Mouse (Mus musculus): ENCODE data around the gene Ppm1e. TPM values are rescaled to one million over a fixed set of nuclear protein-coding genes. Genes with fewer than 3 reads are reported as not detected.

The Ppm1e gene
- polyA plus RNA-seq, 1 experiment from 2014 or later = 1.7 TPM

DNA sequence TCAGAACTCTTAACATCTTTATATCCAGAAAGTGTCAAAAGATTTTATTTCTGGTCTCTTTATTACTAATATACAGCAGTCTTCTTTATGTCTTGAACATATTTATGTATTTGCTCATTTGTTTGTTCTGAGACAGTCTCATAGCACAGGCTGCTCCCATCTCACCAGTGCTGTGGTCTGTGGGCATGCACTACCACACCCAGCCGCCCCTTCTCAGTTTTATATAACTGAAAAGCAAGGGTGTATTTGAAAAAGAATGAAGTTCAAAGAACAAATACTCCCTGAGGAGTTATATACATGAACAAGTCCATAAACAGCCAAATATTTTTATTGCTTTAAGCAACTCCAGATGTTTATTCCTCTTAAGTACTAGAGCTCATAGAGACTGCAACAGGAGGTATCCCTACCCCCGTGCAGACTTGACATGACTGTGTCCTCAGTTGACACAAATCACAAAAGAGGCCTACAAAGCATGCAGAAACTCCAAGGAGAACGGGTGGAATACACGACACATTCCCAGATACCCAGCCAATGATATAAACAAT, 112.6 kb downstream of the Ppm1e start:
- Histone ChIP-seq H3K36me3 (no peaks in the 10 kb centered on the region), H3K27me3 (no peaks in the 10 kb centered on the region), H3K27ac (no peak overlapping the region), H3K4me1 (0 out of 2 replicates have a peak, but pooled peaks cover 3% of the 10 kb centered on the region), H3K9me3 (no peaks in the 10 kb centered on the region), H3K4me2 (no peak overlapping the region), H3K9ac (no peak overlapping the region), H3K4me3 (no peak overlapping the region)
- WGBS = 51% methylated on average over 4 of the region's 4 CpGs
- ATAC-seq (ENCODE audit: borderline replicate concordance, extremely low read depth, low FRiP score, low TSS enrichment) = no peak

DNA sequence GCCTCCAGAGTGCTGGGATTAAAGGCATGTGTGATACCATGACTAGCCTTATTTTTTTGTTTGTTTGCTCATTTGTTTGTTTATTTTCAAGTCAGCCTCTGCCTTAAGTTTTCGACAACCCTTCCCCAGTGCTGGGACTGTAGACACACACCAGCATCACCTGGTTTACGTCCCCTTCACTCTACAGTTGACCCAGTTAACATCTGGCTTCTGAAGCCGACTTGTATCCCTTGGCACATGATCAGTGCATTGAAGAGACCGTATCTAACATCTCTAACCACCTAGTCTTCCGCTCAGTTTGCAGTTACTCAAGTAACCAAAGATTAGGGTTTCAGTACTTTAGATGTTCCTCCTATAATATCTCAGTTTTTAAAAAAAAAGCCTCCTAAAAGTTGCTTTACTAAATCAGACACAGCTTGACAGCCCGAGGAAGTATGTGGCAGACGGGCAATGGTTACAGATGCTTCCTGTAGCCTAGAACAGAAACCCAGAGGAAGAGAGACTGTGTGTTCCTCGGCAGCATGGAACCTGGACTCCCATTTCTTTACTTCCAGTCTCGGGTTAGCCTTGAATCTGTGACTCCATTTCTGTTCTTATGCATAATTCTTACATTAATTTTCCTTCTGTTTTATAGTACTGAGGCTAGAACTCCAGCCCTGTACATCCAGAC, 113.5 kb downstream of the Ppm1e start:
- H3K36me3 ChIP-seq = no peaks in the 10 kb centered on the region
- no peak overlapping the region for H3K4me2 ChIP-seq
- no peak for ATAC-seq (ENCODE audit: borderline replicate concordance, extremely low read depth, low FRiP score, low TSS enrichment)
- H3K27ac ChIP-seq = no peak overlapping the region
- no peaks in the 10 kb centered on the region for H3K9me3 ChIP-seq
- H3K27me3 ChIP-seq = no peaks in the 10 kb centered on the region
- no peak overlapping the region for H3K4me3 ChIP-seq
- no peak overlapping the region for H3K9ac ChIP-seq
- WGBS = 71% methylated on average over 9 of the region's 9 CpGs
- H3K4me1 ChIP-seq = 0 out of 2 replicates have a peak, but pooled peaks cover 3% of the 10 kb centered on the region

GRCm38 (mm10) chr11:87241256-87241655, 117.6 kb downstream of the Ppm1e start:
- H3K27ac ChIP-seq = no peak overlapping the region
- no peak overlapping the region for H3K9ac ChIP-seq
- no peak overlapping the region for H3K4me2 ChIP-seq
- no peaks in the 10 kb centered on the region for H3K9me3 ChIP-seq
- no peak for ATAC-seq (ENCODE audit: borderline replicate concordance, extremely low read depth, low FRiP score, low TSS enrichment)
- WGBS = 72% methylated on average over 7 of the region's 7 CpGs
- H3K4me3 ChIP-seq = no peak overlapping the region
- no peaks in the 10 kb centered on the region for H3K27me3 ChIP-seq
- no peaks in the 10 kb centered on the region for H3K4me1 ChIP-seq
- no peaks in the 10 kb centered on the region for H3K36me3 ChIP-seq

- no peaks in the 10 kb centered on the region for H3K9me3 ChIP-seq
- no peak overlapping the region for H3K4me2 ChIP-seq
- H3K27me3 ChIP-seq = no peaks in the 10 kb centered on the region
- no peak for ATAC-seq (ENCODE audit: borderline replicate concordance, extremely low read depth, low FRiP score, low TSS enrichment)
- no peak overlapping the region for H3K4me3 ChIP-seq
- no peaks in the 10 kb centered on the region for H3K4me1 ChIP-seq
- H3K36me3 ChIP-seq = no peaks in the 10 kb centered on the region
- no peak overlapping the region for H3K27ac ChIP-seq
- 87% methylated on average over 4 of the region's 4 CpGs for WGBS
- H3K9ac ChIP-seq = no peak overlapping the region
Observed at GRCm38 (mm10) chr11:87240833-87241215, 118.0 kb downstream of the Ppm1e start.

DNA sequence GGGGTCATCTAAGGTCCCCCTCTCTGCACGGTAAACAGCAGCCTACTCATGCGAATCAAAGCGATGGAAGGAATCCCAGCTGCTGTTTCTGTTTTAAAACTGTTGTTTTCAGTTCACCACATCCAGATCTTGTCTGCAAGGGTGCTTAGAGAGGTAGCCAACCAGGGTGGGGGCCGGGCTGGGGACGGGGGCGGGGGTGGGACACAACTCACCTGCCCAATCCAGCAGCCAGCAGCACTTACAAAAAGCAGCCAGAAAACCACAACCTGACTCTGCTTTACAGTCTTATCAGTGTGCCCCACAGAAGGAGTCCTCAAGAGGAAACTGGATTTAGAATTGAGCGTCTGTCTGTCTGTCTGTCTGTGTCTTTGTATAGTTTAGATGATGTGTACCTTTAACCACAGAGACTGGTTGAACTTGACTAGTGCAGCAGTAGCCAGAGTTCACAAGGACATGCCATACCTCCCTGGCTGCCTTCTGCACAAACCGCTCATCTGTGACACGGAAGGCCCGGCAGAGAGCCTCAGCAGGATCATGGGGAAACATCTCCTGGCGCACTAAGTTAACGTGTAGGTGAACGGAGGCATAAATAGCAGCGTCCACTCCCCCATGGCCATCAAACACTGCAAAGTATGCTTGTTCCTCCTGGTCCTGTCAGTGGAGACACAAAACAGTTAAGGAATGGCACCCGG, 118.5 kb downstream of the Ppm1e start:
- no peak overlapping the region for H3K9ac ChIP-seq
- 82% methylated on average over 15 of the region's 15 CpGs for WGBS
- H3K4me2 ChIP-seq = no peak overlapping the region
- H3K4me3 ChIP-seq = no peak overlapping the region
- H3K36me3 ChIP-seq = no peaks in the 10 kb centered on the region
- H3K27ac ChIP-seq = no peak overlapping the region
- no peaks in the 10 kb centered on the region for H3K27me3 ChIP-seq
- H3K9me3 ChIP-seq = no peaks in the 10 kb centered on the region
- no peaks in the 10 kb centered on the region for H3K4me1 ChIP-seq
- ATAC-seq (ENCODE audit: borderline replicate concordance, extremely low read depth, low FRiP score, low TSS enrichment) = no peak

DNA sequence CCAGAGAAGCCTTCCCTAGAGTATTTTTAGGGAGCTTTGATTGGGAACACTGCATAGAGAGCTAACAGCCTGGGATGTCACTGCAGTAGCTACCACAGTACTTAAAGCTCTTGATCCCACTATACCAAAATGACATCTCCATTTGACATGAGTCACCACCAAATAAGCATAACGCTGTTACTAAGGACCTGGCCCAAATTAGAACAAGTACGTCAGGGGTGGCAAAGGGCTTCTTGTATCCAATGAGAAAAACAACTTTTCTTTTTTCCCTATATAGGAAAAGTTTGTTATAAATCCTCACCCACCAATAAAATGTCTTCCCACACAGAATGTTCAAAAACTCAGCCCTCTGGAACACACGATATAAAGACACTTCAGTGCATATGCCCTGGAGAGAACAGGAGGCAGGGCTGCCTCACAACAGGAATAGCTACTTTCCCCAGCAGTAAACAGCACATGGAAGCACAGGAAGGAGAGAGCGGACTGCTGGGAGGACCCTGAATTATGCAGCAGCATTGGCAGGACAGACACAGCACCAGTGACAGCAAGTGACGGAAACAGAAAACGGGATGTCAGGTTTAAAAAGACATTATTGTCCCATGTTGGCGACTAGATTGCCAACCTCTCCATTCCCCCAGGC, 119.8 kb downstream of the Ppm1e start:
- no peak overlapping the region for H3K27ac ChIP-seq
- H3K27me3 ChIP-seq = no peaks in the 10 kb centered on the region
- no peak overlapping the region for H3K9ac ChIP-seq
- no peaks in the 10 kb centered on the region for H3K9me3 ChIP-seq
- WGBS = 81% methylated on average over 7 of the region's 7 CpGs
- H3K4me2 ChIP-seq = no peak overlapping the region
- H3K4me3 ChIP-seq = no peak overlapping the region
- no peaks in the 10 kb centered on the region for H3K36me3 ChIP-seq
- no peak for ATAC-seq (ENCODE audit: borderline replicate concordance, extremely low read depth, low FRiP score, low TSS enrichment)
- no peaks in the 10 kb centered on the region for H3K4me1 ChIP-seq

- no peak overlapping the region for H3K9ac ChIP-seq
- WGBS = 56% methylated on average over 5 of the region's 5 CpGs
- H3K27ac ChIP-seq = no peak overlapping the region
- H3K36me3 ChIP-seq = no peaks in the 10 kb centered on the region
- no peaks in the 10 kb centered on the region for H3K27me3 ChIP-seq
- H3K4me3 ChIP-seq = no peak overlapping the region
- H3K4me2 ChIP-seq = no peak overlapping the region
- H3K9me3 ChIP-seq = no peaks in the 10 kb centered on the region
- no peak for ATAC-seq (ENCODE audit: borderline replicate concordance, extremely low read depth, low FRiP score, low TSS enrichment)
- no peaks in the 10 kb centered on the region for H3K4me1 ChIP-seq
Observed at GRCm38 (mm10) chr11:87235486-87235872, 123.3 kb downstream of the Ppm1e start.

DNA sequence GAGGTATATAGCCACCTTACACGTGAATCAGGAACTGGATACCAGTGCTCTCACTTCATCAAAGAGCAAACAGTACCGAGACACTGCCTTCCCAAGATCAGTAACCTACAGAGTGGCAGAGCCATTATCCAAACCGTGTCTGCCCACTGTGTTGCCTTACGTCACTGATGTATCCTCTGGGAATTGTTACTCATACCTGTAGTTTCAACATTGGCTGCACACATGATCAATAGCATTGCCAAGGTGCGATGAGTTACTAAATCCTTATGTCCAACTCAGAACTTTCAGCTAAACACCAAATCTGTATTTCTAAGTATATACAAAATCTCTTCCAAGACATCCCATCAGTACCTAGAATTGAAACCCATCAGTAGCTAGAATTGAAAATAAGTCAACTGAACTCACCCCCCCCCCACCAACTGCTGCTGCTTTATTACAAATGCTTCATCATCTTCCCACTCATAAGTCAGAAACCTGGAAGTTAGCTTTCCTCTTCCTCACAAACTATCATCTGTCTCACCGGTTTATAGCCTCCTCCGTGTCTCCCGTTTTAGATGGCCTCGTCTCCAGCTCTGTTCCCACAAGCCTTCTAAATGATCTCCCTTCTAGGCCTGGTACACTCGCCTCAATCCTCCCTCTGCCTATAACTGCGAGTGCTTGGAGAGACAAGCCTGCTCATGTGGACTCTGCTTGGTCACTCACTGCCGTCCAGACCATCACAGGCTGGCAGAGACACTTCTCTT, 123.9 kb downstream of the Ppm1e start:
- no peak for ATAC-seq (ENCODE audit: borderline replicate concordance, extremely low read depth, low FRiP score, low TSS enrichment)
- H3K4me1 ChIP-seq = no peaks in the 10 kb centered on the region

GRCm38 (mm10) chr11:87233377-87233776, 125.4 kb downstream of the Ppm1e start:
- no peak overlapping the region for H3K27ac ChIP-seq
- H3K4me1 ChIP-seq = no peaks in the 10 kb centered on the region
- WGBS = 84% methylated on average over 5 of the region's 5 CpGs
- H3K9ac ChIP-seq = no peak overlapping the region
- ATAC-seq (ENCODE audit: borderline replicate concordance, extremely low read depth, low FRiP score, low TSS enrichment) = no peak
- no peak overlapping the region for H3K4me2 ChIP-seq
- no peaks in the 10 kb centered on the region for H3K27me3 ChIP-seq
- no peaks in the 10 kb centered on the region for H3K9me3 ChIP-seq
- H3K4me3 ChIP-seq = no peak overlapping the region
- no peaks in the 10 kb centered on the region for H3K36me3 ChIP-seq

More for the DNA sequence above, 123.9 kb downstream of the Ppm1e start:
- H3K4me3 ChIP-seq = no peak overlapping the region
- no peaks in the 10 kb centered on the region for H3K9me3 ChIP-seq
- 90% methylated on average over 12 of the region's 12 CpGs for WGBS
- H3K36me3 ChIP-seq = no peaks in the 10 kb centered on the region
- no peak overlapping the region for H3K9ac ChIP-seq
- H3K27me3 ChIP-seq = no peaks in the 10 kb centered on the region
- H3K4me2 ChIP-seq = no peak overlapping the region
- no peak overlapping the region for H3K27ac ChIP-seq

- H3K4me2 ChIP-seq = no peak overlapping the region
- 0 out of 2 replicates have a peak, but pooled peaks cover 5% of the 10 kb centered on the region for H3K36me3 ChIP-seq
- no peaks in the 10 kb centered on the region for H3K4me1 ChIP-seq
- no peaks in the 10 kb centered on the region for H3K9me3 ChIP-seq
- H3K27ac ChIP-seq = no peak overlapping the region
- H3K4me3 ChIP-seq = no peak overlapping the region
- no peak for ATAC-seq (ENCODE audit: borderline replicate concordance, extremely low read depth, low FRiP score, low TSS enrichment)
- H3K27me3 ChIP-seq = no peaks in the 10 kb centered on the region
- no peak overlapping the region for H3K9ac ChIP-seq
- 81% methylated on average over 5 of the region's 5 CpGs for WGBS
Observed at GRCm38 (mm10) chr11:87227056-87227455, 131.8 kb downstream of the Ppm1e start.

- no peak overlapping the region for H3K4me3 ChIP-seq
- no peaks in the 10 kb centered on the region for H3K9me3 ChIP-seq
- ATAC-seq (ENCODE audit: borderline replicate concordance, extremely low read depth, low FRiP score, low TSS enrichment) = no peak
- H3K27me3 ChIP-seq = no peaks in the 10 kb centered on the region
- peaks cover 5% of the 10 kb centered on the region; the same call in 1 of the 2 replicates for H3K36me3 ChIP-seq
- no peak overlapping the region for H3K4me2 ChIP-seq
- 70% methylated on average over 3 of the region's 3 CpGs for WGBS
- H3K9ac ChIP-seq = no peak overlapping the region
- 0 out of 2 replicates have a peak, but pooled peaks cover 3% of the 10 kb centered on the region for H3K4me1 ChIP-seq
- no peak overlapping the region for H3K27ac ChIP-seq
Observed at GRCm38 (mm10) chr11:87222686-87223085, 136.1 kb downstream of the Ppm1e start.
